Mouse (Mus musculus): ENCODE measurements at regions not wholly inside any gene's neighbourhood (a gene's known extent, or its start where the extent isn't known, plus 50 kb on each side); places are given as distances from the start of the nearest gene placed in this dataset.
"Not testable (repeated sequence)": the region's sequence is repeated elsewhere in the genome, so short reads cannot be mapped to it uniquely, and the experiment has no call there.

- H3K9me3 ChIP-seq (ENCODE audit: control insufficient read depth, low read length): no peaks in the 10 kb centered on the region
- 82% methylated on average over 5 of the region's 5 CpGs for WGBS
- no peak overlapping the region for H3K4me2 ChIP-seq
- no peak for ATAC-seq (ENCODE audit: low FRiP score)
- DNase-seq (ENCODE audit: low spot score, missing footprints): no peak
- H3K36me3 ChIP-seq (ENCODE audit: control insufficient read depth, insufficient read depth, low read length): no peaks in the 10 kb centered on the region
- no peak overlapping the region for H3K9ac ChIP-seq (ENCODE audit: low read length)
- no peaks in the 10 kb centered on the region for H3K4me1 ChIP-seq (ENCODE audit: control insufficient read depth, insufficient read depth, low read length)
- no peak overlapping the region for H3K27ac ChIP-seq (ENCODE audit: low read depth, low read length)
- no peaks in the 10 kb centered on the region for H3K27me3 ChIP-seq (ENCODE audit: control insufficient read depth, insufficient read depth, low read length)
- no peak overlapping the region for H3K4me3 ChIP-seq (ENCODE audit: low read depth, low read length)
Measured at GRCm38 (mm10) chr19:29869526-29869925, 55.4 kb upstream of the Il33 start.

GRCm38 (mm10) chr19:29868681-29869080 is 55.9 kb upstream of the Ranbp6 start:
- ATAC-seq (ENCODE audit: low FRiP score); H3K4me1 ChIP-seq (ENCODE audit: control insufficient read depth, insufficient read depth, low read length); H3K27me3 ChIP-seq (ENCODE audit: control insufficient read depth, insufficient read depth, low read length); H3K4me3 ChIP-seq (ENCODE audit: low read depth, low read length); H3K9me3 ChIP-seq (ENCODE audit: control insufficient read depth, low read length); H3K4me2 ChIP-seq; H3K27ac ChIP-seq (ENCODE audit: low read depth, low read length); H3K36me3 ChIP-seq (ENCODE audit: control insufficient read depth, insufficient read depth, low read length); DNase-seq (ENCODE audit: low spot score, missing footprints); H3K9ac ChIP-seq (ENCODE audit: low read length): not testable (repeated sequence)
- WGBS: 76% methylated on average over 1 of the region's 1 CpGs

GRCm38 (mm10) chr19:29866822-29867221 is 54.0 kb upstream of the Ranbp6 start:
- 73% methylated on average over 3 of the region's 3 CpGs for WGBS
- Histone ChIP-seq H3K27ac (ENCODE audit: low read depth, low read length) (no peak overlapping the region), H3K27me3 (ENCODE audit: control insufficient read depth, insufficient read depth, low read length) (no peaks in the 10 kb centered on the region), H3K4me3 (ENCODE audit: low read depth, low read length) (no peak overlapping the region), H3K4me1 (ENCODE audit: control insufficient read depth, insufficient read depth, low read length) (no peaks in the 10 kb centered on the region), H3K4me2 (no peak overlapping the region), H3K9me3 (ENCODE audit: control insufficient read depth, low read length) (no peaks in the 10 kb centered on the region), H3K9ac (ENCODE audit: low read length) (no peak overlapping the region), H3K36me3 (ENCODE audit: control insufficient read depth, insufficient read depth, low read length) (no peaks in the 10 kb centered on the region)
- DNase-seq (ENCODE audit: low spot score, missing footprints) (no peak), ATAC-seq (ENCODE audit: low FRiP score) (0 out of 2 replicates have a peak, but pooled peaks have one; percentile 24)

GRCm38 (mm10) chr19:29865142-29865541 is 52.4 kb upstream of the Ranbp6 start:
- no peaks in the 10 kb centered on the region for H3K27me3 ChIP-seq (ENCODE audit: control insufficient read depth, insufficient read depth, low read length)
- H3K4me3 ChIP-seq (ENCODE audit: low read depth, low read length): no peak overlapping the region
- no peak overlapping the region for H3K9ac ChIP-seq (ENCODE audit: low read length)
- WGBS: 79% methylated on average over 1 of the region's 1 CpGs
- DNase-seq (ENCODE audit: low spot score, missing footprints) (no peak), ATAC-seq (ENCODE audit: low FRiP score) (no peak)
- no peak overlapping the region for H3K27ac ChIP-seq (ENCODE audit: low read depth, low read length)
- H3K9me3 ChIP-seq (ENCODE audit: control insufficient read depth, low read length): no peaks in the 10 kb centered on the region
- H3K4me2 ChIP-seq: no peak overlapping the region
- no peaks in the 10 kb centered on the region for H3K36me3 ChIP-seq (ENCODE audit: control insufficient read depth, insufficient read depth, low read length)
- no peaks in the 10 kb centered on the region for H3K4me1 ChIP-seq (ENCODE audit: control insufficient read depth, insufficient read depth, low read length)

- no peaks in the 10 kb centered on the region for H3K9me3 ChIP-seq (ENCODE audit: control insufficient read depth, low read length)
- no peak overlapping the region for H3K4me3 ChIP-seq (ENCODE audit: low read depth, low read length)
- no peak for ATAC-seq (ENCODE audit: low FRiP score)
- no peak overlapping the region for H3K27ac ChIP-seq (ENCODE audit: low read depth, low read length)
- H3K4me1 ChIP-seq (ENCODE audit: control insufficient read depth, insufficient read depth, low read length): no peaks in the 10 kb centered on the region
- H3K27me3 ChIP-seq (ENCODE audit: control insufficient read depth, insufficient read depth, low read length): no peaks in the 10 kb centered on the region
- no peak for DNase-seq (ENCODE audit: low spot score, missing footprints)
- no peaks in the 10 kb centered on the region for H3K36me3 ChIP-seq (ENCODE audit: control insufficient read depth, insufficient read depth, low read length)
- no peak overlapping the region for H3K4me2 ChIP-seq
- no peak overlapping the region for H3K9ac ChIP-seq (ENCODE audit: low read length)
Measured at GRCm38 (mm10) chr19:29862808-29863207, 50.0 kb upstream of the Ranbp6 start.

All from midbrain, embryonic 11.5 days (tissue).